Mouse (Mus musculus): ENCODE results near the gene Mctp1. TPM values are rescaled to one million over a fixed set of nuclear protein-coding genes. Genes with fewer than 3 reads are reported as not detected.
"Not testable (repeated sequence)": the region's sequence is repeated elsewhere in the genome, so short reads cannot be mapped to it uniquely, and the experiment has no call there.

Gene Mctp1
- polyA plus RNA-seq, 1 experiment from 2014 or later, result 1.4 TPM

DNA sequence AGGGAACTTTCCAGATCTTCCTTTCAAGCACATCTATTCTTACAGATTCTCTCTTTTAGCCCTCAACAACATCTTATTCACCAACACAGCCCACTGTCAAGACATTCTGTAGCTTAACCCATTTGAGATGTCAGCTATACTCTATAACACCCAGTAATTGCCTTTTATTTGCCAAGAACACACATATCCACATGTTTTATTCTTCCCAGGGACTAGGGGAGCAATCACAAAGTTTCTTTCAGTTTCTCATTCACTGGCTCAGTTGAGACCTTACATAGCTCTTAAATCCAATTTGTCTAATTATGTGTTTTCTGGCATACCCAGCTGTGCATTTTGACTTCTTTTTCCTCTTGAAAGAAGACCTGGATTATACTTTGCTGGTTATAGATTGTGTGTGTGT is 508.7 kb downstream of the Mctp1 start:
- H3K27me3 ChIP-seq, result no peaks in the 10 kb centered on the region

DNA sequence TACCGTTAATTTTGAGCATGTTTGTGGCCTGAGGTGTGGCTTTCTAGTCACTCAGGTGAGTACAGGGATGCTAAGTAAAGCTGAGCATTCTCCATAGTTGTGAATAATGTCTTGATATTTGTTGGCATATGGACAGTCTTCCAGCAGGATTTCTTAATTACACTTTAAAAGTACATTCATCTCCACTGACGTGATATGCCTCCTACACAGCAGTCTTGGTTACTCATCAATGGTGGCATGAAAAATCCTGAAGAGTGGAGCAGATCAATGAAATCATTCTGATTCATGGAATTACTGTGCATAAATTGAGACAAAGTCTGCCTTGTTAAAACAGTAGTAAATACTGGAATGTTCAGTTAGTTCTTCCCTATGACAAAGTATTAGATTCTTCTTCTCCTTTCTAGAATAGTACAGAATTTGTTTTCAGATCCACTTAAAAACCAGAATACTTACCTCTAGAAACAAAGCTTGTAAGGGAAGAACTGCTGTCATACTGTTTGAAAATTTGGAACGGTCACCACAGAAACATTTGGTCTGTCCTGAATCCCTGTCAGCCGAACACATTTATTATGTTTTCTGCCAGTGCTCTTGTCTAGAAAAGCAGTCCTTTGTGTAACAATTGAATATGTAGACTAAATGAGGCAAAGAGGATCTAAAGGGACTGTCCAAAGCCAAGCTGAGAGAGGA is 511.6 kb downstream of the Mctp1 start:
- H3K4me2 ChIP-seq (replicated peaks), result no peak overlapping the region
- H3K4me3 ChIP-seq (replicated peaks), result no peak overlapping the region
- H3K9me3 ChIP-seq (replicated peaks), result no peaks in the 10 kb centered on the region
- H3K27me3 ChIP-seq, result no peaks in the 10 kb centered on the region
- ATAC-seq (ENCODE audit: insufficient number of reproducible peaks, low FRiP score, low TSS enrichment, low read depth), result no peak
- no peaks in the 10 kb centered on the region for H3K4me1 ChIP-seq
- 84% methylated on average over 4 of the region's 4 CpGs for WGBS
- H3K9ac ChIP-seq, result no peak overlapping the region
- no peaks in the 10 kb centered on the region for H3K36me3 ChIP-seq
- no peak overlapping the region for H3K27ac ChIP-seq (replicated peaks)

More for the DNA sequence above, 508.7 kb downstream of the Mctp1 start:
- no peak overlapping the region for H3K27ac ChIP-seq (replicated peaks)
- no peak for ATAC-seq (ENCODE audit: insufficient number of reproducible peaks, low FRiP score, low TSS enrichment, low read depth)
- no peak overlapping the region for H3K9ac ChIP-seq
- no peaks in the 10 kb centered on the region for H3K4me1 ChIP-seq
- no peaks in the 10 kb centered on the region for H3K9me3 ChIP-seq (replicated peaks)
- no peaks in the 10 kb centered on the region for H3K36me3 ChIP-seq
- no peak overlapping the region for H3K4me2 ChIP-seq (replicated peaks)
- H3K4me3 ChIP-seq (replicated peaks), result no peak overlapping the region

DNA sequence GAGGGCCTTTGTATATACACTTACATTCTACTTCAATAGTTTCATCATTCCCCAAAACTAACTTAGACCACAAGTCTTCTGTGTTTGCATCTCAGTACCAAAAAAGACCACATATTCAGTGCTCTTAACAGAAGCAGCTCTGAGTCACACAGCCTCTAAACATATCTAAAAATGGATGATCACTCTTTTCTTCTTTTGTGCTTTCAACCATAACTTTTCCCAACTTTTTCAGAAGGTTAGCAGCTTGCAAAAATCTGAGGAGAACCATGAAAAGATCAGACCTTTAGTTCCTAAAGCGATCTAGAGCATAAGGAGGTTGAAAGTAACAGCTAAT is 512.1 kb downstream of the Mctp1 start:
- no peak for ATAC-seq (ENCODE audit: insufficient number of reproducible peaks, low FRiP score, low TSS enrichment, low read depth)
- no peaks in the 10 kb centered on the region for H3K9me3 ChIP-seq (replicated peaks)
- H3K4me2 ChIP-seq (replicated peaks), result no peak overlapping the region
- H3K4me3 ChIP-seq (replicated peaks), result no peak overlapping the region
- no peak overlapping the region for H3K9ac ChIP-seq
- H3K36me3 ChIP-seq, result no peaks in the 10 kb centered on the region
- H3K27me3 ChIP-seq, result no peaks in the 10 kb centered on the region
- 89% methylated on average over 1 of the region's 1 CpGs for WGBS
- no peak overlapping the region for H3K27ac ChIP-seq (replicated peaks)
- no peaks in the 10 kb centered on the region for H3K4me1 ChIP-seq

DNA sequence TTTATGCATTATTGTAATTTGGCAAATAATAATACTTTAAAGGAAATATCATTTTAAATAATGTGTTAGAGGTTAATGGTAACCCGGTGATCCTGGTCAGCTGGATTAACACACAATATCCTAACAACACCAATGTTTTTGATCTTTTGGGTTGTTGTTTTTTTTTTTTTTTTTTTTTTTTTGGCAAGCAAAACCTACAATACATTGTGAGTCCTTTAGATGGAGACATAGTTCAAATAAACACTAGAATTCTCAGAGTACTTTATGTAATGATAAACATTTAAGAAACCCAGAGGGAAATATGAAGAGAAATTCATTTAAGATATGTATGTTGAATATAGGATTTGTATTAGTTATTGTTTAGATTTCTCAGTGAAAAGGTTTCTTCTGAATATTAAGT is 534.0 kb downstream of the Mctp1 start:
- Histone ChIP-seq H3K9me3 (replicated peaks) (no peaks in the 10 kb centered on the region), H3K4me2 (replicated peaks) (no peak overlapping the region), H3K36me3 (no peaks in the 10 kb centered on the region), H3K27ac (replicated peaks) (no peak overlapping the region), H3K4me3 (replicated peaks) (no peak overlapping the region), H3K4me1 (no peaks in the 10 kb centered on the region), H3K27me3 (no peaks in the 10 kb centered on the region), H3K9ac (no peak overlapping the region)
- WGBS, result 82% methylated on average over 1 of the region's 1 CpGs
- ATAC-seq (ENCODE audit: insufficient number of reproducible peaks, low FRiP score, low TSS enrichment, low read depth), result no peak

DNA sequence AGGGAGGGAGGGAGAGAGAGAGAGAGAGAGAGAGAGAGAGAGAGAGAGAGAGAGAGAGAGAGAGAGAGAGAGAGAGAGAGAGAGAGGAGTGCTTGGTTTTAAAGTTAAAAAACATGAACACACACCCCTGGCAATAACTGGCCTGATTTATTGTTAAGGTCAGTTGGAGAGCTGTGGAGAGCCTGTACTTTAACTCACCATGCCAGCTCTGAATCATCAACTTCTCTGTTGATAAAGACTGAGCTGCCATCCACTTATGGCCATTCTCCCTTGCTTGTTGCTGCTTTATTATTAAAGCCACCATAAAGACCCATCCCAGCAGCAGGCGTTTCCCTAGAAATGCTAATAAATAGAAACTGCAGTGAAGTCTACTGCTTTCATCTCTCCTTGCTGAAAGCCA is 542.5 kb downstream of the Mctp1 start:
- no peak overlapping the region for H3K9ac ChIP-seq
- H3K27ac ChIP-seq (replicated peaks), result no peak overlapping the region
- no peak overlapping the region for H3K4me3 ChIP-seq (replicated peaks)
- WGBS, result 59% methylated on average over 1 of the region's 1 CpGs
- H3K4me1 ChIP-seq, result no peaks in the 10 kb centered on the region
- no peaks in the 10 kb centered on the region for H3K27me3 ChIP-seq
- H3K9me3 ChIP-seq (replicated peaks), result no peaks in the 10 kb centered on the region
- no peak overlapping the region for H3K4me2 ChIP-seq (replicated peaks)
- ATAC-seq (ENCODE audit: insufficient number of reproducible peaks, low FRiP score, low TSS enrichment, low read depth), result no peak
- H3K36me3 ChIP-seq, result no peaks in the 10 kb centered on the region

DNA sequence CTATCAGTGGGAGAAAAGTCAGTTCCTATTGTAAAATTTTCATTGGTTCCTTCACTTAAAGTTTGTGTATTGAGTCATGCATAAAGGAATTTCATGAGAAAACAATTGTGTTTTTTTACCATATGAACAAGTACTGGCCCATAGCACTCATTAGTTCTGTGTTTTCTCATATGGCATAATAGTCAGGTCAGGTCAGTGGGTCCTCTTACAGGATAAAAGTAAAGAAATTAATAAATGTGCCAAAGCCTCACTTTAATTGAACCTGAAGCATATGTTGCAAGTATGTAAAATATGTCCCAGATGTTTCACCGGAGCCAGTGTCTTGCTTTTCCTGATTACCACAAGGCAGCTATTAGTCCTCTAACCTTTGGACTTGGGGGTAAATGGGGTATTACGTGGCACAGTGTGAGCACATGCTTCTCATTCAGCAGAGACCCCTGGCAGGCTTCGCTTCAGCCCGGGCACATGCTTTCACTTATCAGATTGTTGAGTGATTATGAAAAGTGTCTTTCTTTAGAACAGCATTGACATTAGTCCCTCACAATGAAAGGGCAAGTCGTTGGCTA is 543.6 kb downstream of the Mctp1 start:
- Histone ChIP-seq H3K36me3 (no peaks in the 10 kb centered on the region), H3K27me3 (no peaks in the 10 kb centered on the region), H3K4me2 (replicated peaks) (no peak overlapping the region), H3K4me3 (replicated peaks) (no peak overlapping the region), H3K27ac (replicated peaks) (no peak overlapping the region), H3K9me3 (replicated peaks) (no peaks in the 10 kb centered on the region), H3K9ac (no peak overlapping the region), H3K4me1 (no peaks in the 10 kb centered on the region)
- 24% methylated on average over 5 of the region's 5 CpGs for whole genome bisulfite sequencing
- no peak for ATAC-seq (ENCODE audit: insufficient number of reproducible peaks, low FRiP score, low TSS enrichment, low read depth)

DNA sequence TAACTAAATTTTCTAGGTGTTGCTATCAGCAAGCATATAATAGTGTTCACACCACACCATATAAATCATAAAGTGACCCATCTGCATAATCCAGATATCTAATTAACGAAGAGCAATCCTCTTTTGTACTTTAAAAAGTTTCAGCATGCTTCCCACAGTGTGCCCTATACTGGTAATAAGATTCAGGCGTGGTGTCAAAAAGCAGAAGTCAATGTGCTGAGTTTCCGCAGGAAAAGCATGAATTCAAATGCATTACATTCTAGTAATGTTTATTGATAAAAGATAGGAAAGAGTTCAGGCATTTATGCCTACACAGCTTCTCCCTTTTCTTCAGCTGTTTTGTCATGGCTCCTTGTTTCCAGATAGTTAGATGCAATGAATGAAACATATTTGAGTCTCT is 544.8 kb downstream of the Mctp1 start:
- Histone ChIP-seq H3K4me2 (replicated peaks) (no peak overlapping the region), H3K27me3 (no peaks in the 10 kb centered on the region), H3K36me3 (no peaks in the 10 kb centered on the region), H3K9ac (no peak overlapping the region), H3K27ac (replicated peaks) (no peak overlapping the region), H3K4me1 (no peaks in the 10 kb centered on the region), H3K4me3 (replicated peaks) (no peak overlapping the region), H3K9me3 (replicated peaks) (no peaks in the 10 kb centered on the region)
- ATAC-seq (ENCODE audit: insufficient number of reproducible peaks, low FRiP score, low TSS enrichment, low read depth), result no peak
- 68% methylated on average over 3 of the region's 3 CpGs for WGBS

DNA sequence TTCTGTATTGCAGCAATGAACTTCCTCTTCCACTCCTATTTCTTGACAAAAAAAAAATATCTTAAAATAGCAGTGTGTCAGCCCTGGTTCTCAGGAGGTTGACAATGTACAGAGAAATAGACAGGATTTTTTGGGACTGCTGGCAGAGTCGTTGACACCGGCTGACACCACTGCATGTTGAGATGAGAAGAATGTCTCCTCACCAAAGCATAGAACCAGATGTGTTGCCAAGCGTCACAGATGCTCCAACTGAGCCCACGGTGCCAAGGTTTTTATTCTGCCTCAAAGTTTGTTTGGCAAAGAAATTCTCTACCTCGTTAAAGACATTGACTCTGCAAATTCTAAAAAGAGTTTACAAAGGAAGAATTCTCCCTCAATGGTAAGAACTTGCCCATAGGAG is 548.6 kb downstream of the Mctp1 start:
- no peak overlapping the region for H3K4me3 ChIP-seq (replicated peaks)
- WGBS, result 42% methylated on average over 5 of the region's 5 CpGs
- H3K4me1 ChIP-seq, result no peaks in the 10 kb centered on the region
- H3K9me3 ChIP-seq (replicated peaks), result no peaks in the 10 kb centered on the region
- no peak overlapping the region for H3K9ac ChIP-seq
- no peak for ATAC-seq (ENCODE audit: insufficient number of reproducible peaks, low FRiP score, low TSS enrichment, low read depth)
- no peak overlapping the region for H3K27ac ChIP-seq (replicated peaks)
- no peaks in the 10 kb centered on the region for H3K36me3 ChIP-seq
- H3K27me3 ChIP-seq, result no peaks in the 10 kb centered on the region
- no peak overlapping the region for H3K4me2 ChIP-seq (replicated peaks)

DNA sequence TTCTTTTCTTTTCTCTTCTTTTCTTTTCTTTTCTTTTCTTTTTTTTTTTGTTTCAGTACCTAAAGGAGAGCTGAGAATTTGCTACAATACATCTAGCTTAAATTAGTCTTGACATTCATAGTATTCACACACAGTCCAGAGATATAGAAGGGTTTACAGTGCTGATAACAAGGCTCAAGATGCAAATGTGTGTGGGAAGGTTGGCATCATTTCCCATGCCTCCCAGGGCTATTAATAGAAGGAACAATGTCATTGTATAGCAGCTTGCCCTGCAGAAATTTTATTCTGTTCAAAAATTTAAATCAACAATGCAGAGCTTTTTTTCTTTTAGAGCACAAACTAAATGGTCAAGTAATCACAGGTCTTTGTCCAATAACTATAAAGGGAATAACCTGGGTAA is 564.9 kb downstream of the Mctp1 start:
- Histone ChIP-seq H3K4me2 (replicated peaks) (no peak overlapping the region), H3K36me3 (no peaks in the 10 kb centered on the region), H3K27ac (replicated peaks) (no peak overlapping the region), H3K4me1 (no peaks in the 10 kb centered on the region), H3K9me3 (replicated peaks) (no peaks in the 10 kb centered on the region), H3K9ac (no peak overlapping the region), H3K4me3 (replicated peaks) (no peak overlapping the region), H3K27me3 (no peaks in the 10 kb centered on the region)
- no peak for ATAC-seq (ENCODE audit: insufficient number of reproducible peaks, low FRiP score, low TSS enrichment, low read depth)

DNA sequence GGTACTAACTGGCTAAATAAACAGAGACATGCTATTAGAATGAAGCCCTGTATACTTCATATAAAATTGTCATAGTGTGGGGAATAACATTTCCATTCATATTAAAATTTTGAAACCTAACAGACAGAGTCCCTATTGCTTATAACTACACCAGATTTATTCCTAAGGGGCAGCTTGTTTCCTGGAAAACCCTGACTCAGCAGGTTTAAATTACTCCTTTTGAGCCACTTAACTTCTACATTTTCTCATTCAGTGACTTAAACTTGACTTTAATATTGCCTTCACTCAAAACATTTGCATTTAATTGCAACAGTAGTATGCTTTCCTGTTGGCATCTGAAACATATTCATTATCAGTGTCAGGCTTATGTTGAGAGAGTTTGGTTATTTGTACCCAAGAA is 583.3 kb downstream of the Mctp1 start:
- H3K36me3 ChIP-seq, result no peaks in the 10 kb centered on the region
- H3K27me3 ChIP-seq, result no peaks in the 10 kb centered on the region
- H3K4me2 ChIP-seq (replicated peaks), result no peak overlapping the region
- H3K9me3 ChIP-seq (replicated peaks), result no peaks in the 10 kb centered on the region
- no peak overlapping the region for H3K27ac ChIP-seq (replicated peaks)
- no peak for ATAC-seq (ENCODE audit: insufficient number of reproducible peaks, low FRiP score, low TSS enrichment, low read depth)
- H3K4me3 ChIP-seq (replicated peaks), result no peak overlapping the region
- H3K9ac ChIP-seq, result no peak overlapping the region
- H3K4me1 ChIP-seq, result peaks cover 4% of the 10 kb centered on the region; the same call in 1 of the 2 replicates

DNA sequence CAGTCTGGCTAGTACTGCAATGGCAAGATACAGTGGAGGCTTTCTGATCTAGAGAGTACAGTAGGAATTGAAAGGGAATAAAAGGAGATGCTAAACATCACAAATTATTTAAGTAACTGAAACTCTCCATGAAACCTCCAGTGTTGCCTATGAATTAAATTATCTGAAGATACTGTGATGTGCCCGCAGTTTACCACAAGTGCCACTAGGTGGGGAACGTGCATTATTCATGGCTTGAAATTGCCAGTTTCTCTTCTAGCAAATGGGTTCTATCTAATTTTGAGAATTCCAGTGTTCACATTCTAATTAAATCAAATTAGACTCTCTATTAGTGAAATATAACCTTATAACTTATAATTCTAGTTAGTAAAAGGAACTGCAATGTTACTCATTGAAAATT is 585.1 kb downstream of the Mctp1 start:
- 0% methylated on average over 2 of the region's 2 CpGs for WGBS
- ATAC-seq (ENCODE audit: insufficient number of reproducible peaks, low FRiP score, low TSS enrichment, low read depth), result no peak
- H3K4me1 ChIP-seq, result peaks cover 4% of the 10 kb centered on the region; the same call in 1 of the 2 replicates

DNA sequence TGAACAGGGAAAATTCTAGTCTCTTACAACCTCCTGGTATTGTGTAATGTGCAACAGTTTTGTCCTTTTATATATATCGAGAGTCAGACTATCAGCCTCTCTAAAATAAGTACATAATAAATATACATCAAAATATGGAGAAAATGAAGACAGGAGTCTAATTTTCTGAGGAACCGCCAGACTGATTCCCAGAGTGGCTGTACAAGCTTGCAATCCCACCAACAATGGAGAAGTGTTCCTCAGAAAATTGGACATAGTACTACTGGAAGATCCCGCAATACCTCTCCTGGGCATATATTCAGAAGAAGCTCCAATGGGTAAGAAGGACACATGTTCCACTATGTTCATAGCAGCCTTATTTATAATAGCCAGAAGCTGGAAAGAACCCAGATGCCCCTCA is 586.7 kb downstream of the Mctp1 start:
- 90% methylated on average over 3 of the region's 3 CpGs for WGBS

More for the DNA sequence above, 585.1 kb downstream of the Mctp1 start:
- Histone ChIP-seq H3K27me3 (no peaks in the 10 kb centered on the region), H3K9ac (no peak overlapping the region), H3K4me3 (replicated peaks) (no peak overlapping the region), H3K27ac (replicated peaks) (no peak overlapping the region), H3K9me3 (replicated peaks) (no peaks in the 10 kb centered on the region), H3K4me2 (replicated peaks) (no peak overlapping the region), H3K36me3 (no peaks in the 10 kb centered on the region)

More for the DNA sequence above, 586.7 kb downstream of the Mctp1 start:
- H3K4me1 ChIP-seq; ATAC-seq (ENCODE audit: insufficient number of reproducible peaks, low FRiP score, low TSS enrichment, low read depth); H3K9ac ChIP-seq; H3K27me3 ChIP-seq; H3K4me3 ChIP-seq (replicated peaks); H3K9me3 ChIP-seq (replicated peaks); H3K4me2 ChIP-seq (replicated peaks); H3K27ac ChIP-seq (replicated peaks); H3K36me3 ChIP-seq: not testable (repeated sequence)

All from embryonic facial prominence, embryonic 15.5 days (tissue).